Mouse (Mus musculus) neural tube, embryonic 11.5 days (tissue): ENCODE results near the gene Klhdc7a. TPM values are rescaled to one million over a fixed set of nuclear protein-coding genes. Genes with fewer than 3 reads are reported as not detected.
A peak's percentile ranks its signal among the peaks of the same experiment; 100 is the strongest.

Experiments used
- ATAC-seq: fragments of 200-750 bp; cut with Nextera tagmentation; 2 replicates; pipeline ENCODE4 v1.8.0; 2017; ENCODE audit warnings: moderate number of reproducible peaks, mild to moderate bottlenecking, moderate TSS enrichment, moderate library complexity; ENCODE audit not compliant: insufficient read depth, low FRiP score, low TSS enrichment
- DNase-seq: peaks from one replicate; pipeline ENCODE4 v3.0.0-alpha.2; 2015; ENCODE audit warnings: low spot score
- H3K27ac ChIP-seq: fragments of 300-500 bp; sonication (generic); 2 replicates; pipeline ENCODE4 v1.5.1; 2014; ENCODE audit warnings: low read depth, mild to moderate bottlenecking, low read length
- H3K27me3 ChIP-seq: fragments of 300-500 bp; sonication (generic); 2 replicates; pipeline ENCODE4 v1.6.1; 2014; ENCODE audit warnings: mild to moderate bottlenecking, low read length, mixed read lengths; ENCODE audit not compliant: control insufficient read depth, insufficient read depth
- H3K36me3 ChIP-seq: fragments of 300-500 bp; sonication (generic); 2 replicates; pipeline ENCODE4 v1.6.1; 2014; ENCODE audit warnings: mild to moderate bottlenecking, low read length, moderate library complexity, mixed read lengths; ENCODE audit not compliant: control insufficient read depth, insufficient read depth
- H3K4me1 ChIP-seq: fragments of 300-500 bp; sonication (generic); 2 replicates; pipeline ENCODE4 v1.6.1; 2014; ENCODE audit warnings: low read length, mixed read lengths; ENCODE audit not compliant: control insufficient read depth, insufficient read depth
- H3K4me2 ChIP-seq: fragments of 300-500 bp; sonication (generic); 2 replicates; pipeline ENCODE4 v1.6.1; 2014; ENCODE audit warnings: low read depth, mild to moderate bottlenecking, moderate library complexity
- H3K4me3 ChIP-seq: fragments of 300-500 bp; sonication (generic); 2 replicates; pipeline ENCODE4 v1.5.1; 2014; ENCODE audit warnings: low read depth, low read length
- H3K9ac ChIP-seq: fragments of 300-500 bp; sonication (generic); 2 replicates; pipeline ENCODE4 v1.6.1; 2014; ENCODE audit warnings: mild to moderate bottlenecking, low read length
- H3K9me3 ChIP-seq: fragments of 300-500 bp; sonication (generic); 2 replicates; pipeline ENCODE4 v1.6.1; 2016; ENCODE audit warnings: low read length; ENCODE audit not compliant: control insufficient read depth
- WGBS: fragments of 180-500 bp; shearing (Covaris S2); extraction: QIAGEN DNeasy Blood & Tissue Kit; methylation state at CpG from one replicate; pipeline ENCODE4 v1.1.7; 2014; 5-methylcytosine and 5-hydroxymethylcytosine counted together
- polyA plus RNA-seq: library from polyadenylated mRNA; unstranded; fragments of >200 nt; fragmentation: Nextera tagmentation; extraction: Ambion mirVana; gene quantifications from 2 replicates; pipeline ENCODE4 v1.2.1, GENCODE M21; 2014

Klhdc7a gene
- polyA plus RNA-seq, 1 experiment from 2014 or later, result 0.03 TPM

DNA sequence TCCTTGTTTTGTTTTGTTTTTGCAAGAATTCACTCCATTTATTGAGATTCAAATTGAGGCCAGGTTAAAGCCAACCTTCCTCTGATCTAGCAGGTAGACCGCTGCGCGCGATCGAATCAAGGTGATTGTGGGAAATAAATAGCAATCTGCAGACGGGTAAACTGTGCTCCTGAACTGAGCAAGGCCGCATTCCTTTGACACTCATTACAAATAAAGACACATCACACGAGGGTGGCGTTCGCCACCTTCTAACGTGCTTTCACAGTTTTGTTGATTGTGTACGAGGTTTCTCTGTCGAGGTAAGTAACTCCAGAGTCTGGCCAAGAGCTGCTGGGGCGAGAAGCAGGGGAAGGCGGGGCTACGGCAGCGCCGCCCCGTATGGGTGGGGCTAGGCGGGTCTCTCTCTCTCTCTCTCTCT, 17.4 kb downstream of the Klhdc7a start:
- H3K27ac ChIP-seq, result no peak overlapping the region
- DNase-seq, result peak; percentile 70
- under 1% methylated on average over 20 of the region's 20 CpGs for WGBS
- H3K4me1 ChIP-seq, result 0 out of 2 replicates have a peak, but pooled peaks cover 3% of the 10 kb centered on the region
- no peaks in the 10 kb centered on the region for H3K36me3 ChIP-seq
- H3K9ac ChIP-seq, result no peak overlapping the region
- ATAC-seq, result no peak
- peak overlapping the region; percentile 32 for H3K4me2 ChIP-seq
- H3K27me3 ChIP-seq, result no peaks in the 10 kb centered on the region
- no peaks in the 10 kb centered on the region for H3K9me3 ChIP-seq
- 0 out of 2 replicates have a peak overlapping the region, but pooled peaks have one; percentile 1 for H3K4me3 ChIP-seq

DNA sequence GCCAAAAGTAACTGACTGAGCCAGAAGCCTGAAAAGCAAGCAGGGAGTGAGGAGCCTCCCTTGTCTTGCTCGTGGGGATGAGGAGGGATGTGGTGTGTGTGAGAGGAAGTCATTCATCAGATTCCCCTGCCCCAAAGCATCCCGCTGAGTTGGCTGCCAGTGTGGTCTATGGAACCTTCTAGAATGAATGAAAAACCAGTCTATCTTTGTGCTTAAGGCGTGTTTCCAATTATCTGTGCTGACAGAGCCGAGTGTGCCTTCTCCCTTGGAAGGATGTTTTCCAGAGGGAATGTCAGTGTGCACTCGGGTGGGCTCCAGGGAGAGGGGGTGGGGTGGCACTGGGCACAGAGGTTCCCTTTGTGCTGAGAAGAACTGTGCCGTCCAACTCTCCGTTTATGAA, 19.2 kb downstream of the Klhdc7a start:
- 20% methylated on average over 7 of the region's 7 CpGs for WGBS
- 0 out of 2 replicates have a peak, but pooled peaks cover 3% of the 10 kb centered on the region for H3K4me1 ChIP-seq
- H3K4me2 ChIP-seq, result no peak overlapping the region
- H3K4me3 ChIP-seq, result no peak overlapping the region
- H3K9ac ChIP-seq, result no peak overlapping the region
- H3K27me3 ChIP-seq, result no peaks in the 10 kb centered on the region
- no peak for ATAC-seq
- no peaks in the 10 kb centered on the region for H3K36me3 ChIP-seq
- peak; percentile 50 for DNase-seq
- H3K27ac ChIP-seq, result no peak overlapping the region; the same call in 1 of the 2 replicates
- no peaks in the 10 kb centered on the region for H3K9me3 ChIP-seq

DNA sequence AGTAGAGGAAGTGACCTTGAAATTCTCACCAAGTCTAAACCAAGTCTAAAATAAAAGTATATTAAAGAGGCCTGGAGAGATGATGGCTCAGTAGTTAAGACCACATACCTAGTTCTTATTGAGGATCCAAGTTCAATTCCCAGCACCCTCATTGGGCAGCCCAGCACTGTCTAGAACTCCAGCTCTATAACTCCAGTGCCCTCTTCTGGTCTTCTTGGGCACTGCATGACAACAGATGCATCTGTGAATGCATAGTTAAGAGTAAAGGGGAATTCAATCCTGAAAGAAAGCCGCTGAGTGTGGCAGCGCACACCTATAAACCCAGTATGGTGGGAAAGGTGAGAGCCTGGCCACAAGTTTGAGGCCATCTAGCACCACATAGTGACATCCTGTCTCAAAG, 20.5 kb downstream of the Klhdc7a start:
- no peak overlapping the region for H3K4me3 ChIP-seq
- ATAC-seq, result no peak
- DNase-seq, result no peak
- 95% methylated on average over 2 of the region's 2 CpGs for WGBS
- H3K36me3 ChIP-seq, result no peaks in the 10 kb centered on the region
- no peaks in the 10 kb centered on the region for H3K9me3 ChIP-seq
- H3K27me3 ChIP-seq, result no peaks in the 10 kb centered on the region
- H3K4me2 ChIP-seq, result no peak overlapping the region
- 0 out of 2 replicates have a peak, but pooled peaks cover 3% of the 10 kb centered on the region for H3K4me1 ChIP-seq
- no peak overlapping the region for H3K9ac ChIP-seq
- no peak overlapping the region for H3K27ac ChIP-seq

DNA sequence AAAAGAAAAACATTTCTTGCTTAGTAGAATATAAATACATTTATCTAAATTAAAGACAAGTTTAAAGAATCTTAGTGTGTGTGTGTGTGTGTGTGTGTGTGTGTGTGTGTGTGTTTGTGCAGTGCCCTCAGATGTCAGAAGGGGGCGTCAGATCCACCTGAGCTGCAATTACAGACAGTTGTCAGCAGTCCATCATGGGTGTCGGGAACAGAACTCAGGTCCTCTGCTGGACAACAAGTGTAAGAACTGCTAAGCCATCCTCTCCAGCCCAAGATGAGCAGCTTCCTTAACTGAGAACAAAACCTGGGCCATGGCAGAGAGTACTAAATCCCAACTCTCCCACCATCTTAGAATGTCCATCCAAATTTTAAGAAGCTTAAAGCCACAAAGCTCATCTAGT, 26.0 kb downstream of the Klhdc7a start:
- Histone ChIP-seq H3K4me3 (no peak overlapping the region), H3K9ac (no peak overlapping the region), H3K36me3 (no peaks in the 10 kb centered on the region), H3K4me1 (no peaks in the 10 kb centered on the region), H3K9me3 (no peaks in the 10 kb centered on the region), H3K4me2 (no peak overlapping the region), H3K27ac (no peak overlapping the region), H3K27me3 (no peaks in the 10 kb centered on the region)
- ATAC-seq (no peak), DNase-seq (no peak)
- WGBS, result 87% methylated on average over 2 of the region's 2 CpGs

DNA sequence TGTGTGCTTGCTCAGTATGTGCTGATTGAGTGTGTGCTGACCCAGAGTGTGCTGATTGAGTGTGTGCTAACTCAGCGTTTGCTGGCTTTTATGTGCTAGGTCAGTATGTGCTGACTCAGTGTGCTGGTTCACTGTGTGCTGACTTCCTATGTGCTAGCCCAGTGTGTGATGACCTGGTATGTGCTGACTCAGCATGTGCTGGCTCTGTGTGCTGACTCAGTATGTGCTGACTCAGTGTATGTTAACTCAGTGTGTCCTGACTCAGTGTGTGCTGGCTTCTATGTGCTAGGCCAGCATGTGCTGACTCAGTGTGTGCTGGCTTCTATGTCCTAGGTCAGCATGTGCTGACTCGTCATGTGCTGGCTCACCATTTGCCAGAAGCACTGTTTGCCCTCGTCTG, 32.3 kb downstream of the Klhdc7a start:
- ATAC-seq (no peak), DNase-seq (no peak)
- Histone ChIP-seq H3K27me3 (no peaks in the 10 kb centered on the region), H3K4me2 (no peak overlapping the region), H3K27ac (no peak overlapping the region), H3K9ac (no peak overlapping the region), H3K4me3 (no peak overlapping the region), H3K36me3 (no peaks in the 10 kb centered on the region), H3K9me3 (no peaks in the 10 kb centered on the region), H3K4me1 (peaks cover 4% of the 10 kb centered on the region; the same call in 1 of the 2 replicates)
- whole genome bisulfite sequencing, result 77% methylated on average over 3 of the region's 3 CpGs

DNA sequence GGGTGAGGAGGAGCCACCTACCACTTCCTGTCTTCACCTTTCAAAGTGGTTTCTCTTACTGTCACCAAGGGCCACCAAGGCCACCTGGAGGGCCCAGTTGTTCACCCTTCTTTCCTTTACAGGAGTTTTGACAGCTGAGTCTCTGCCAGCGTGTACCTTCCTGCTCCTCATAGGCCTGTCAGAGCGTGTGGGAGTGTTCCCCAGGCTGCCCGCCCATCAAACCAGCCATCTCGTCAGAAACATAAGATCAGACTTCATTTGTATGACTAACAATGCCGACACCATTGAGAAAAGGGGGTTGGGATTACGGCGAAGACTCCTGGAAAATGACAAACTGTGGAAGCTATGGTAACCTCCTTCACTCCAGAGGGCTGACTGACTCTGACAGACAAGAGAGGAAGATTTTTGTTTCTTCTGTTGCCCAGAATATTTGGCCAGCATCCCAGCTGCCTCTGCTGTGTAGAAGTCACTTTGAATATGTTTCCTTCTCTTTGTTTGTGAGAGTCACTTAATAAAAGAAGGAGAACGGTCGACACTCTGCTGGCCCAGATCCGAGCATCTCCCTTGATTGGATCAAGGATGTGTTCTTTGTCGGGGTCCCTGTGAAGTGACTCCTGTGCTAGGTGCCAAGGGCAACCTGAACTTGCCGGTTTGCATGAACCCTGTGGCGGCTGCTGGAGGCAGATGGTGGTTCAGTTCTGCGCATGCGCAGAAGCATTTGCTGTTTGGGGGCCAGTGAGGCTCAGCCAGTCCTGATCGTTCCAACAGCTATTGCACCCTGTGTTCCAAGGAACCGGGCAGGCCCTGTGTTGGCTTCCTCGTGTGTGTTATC, 34.6 kb downstream of the Klhdc7a start:
- no peak overlapping the region for H3K4me3 ChIP-seq
- no peak overlapping the region for H3K27ac ChIP-seq
- no peaks in the 10 kb centered on the region for H3K9me3 ChIP-seq
- peak; percentile 16 for DNase-seq
- no peak overlapping the region for H3K9ac ChIP-seq
- no peak overlapping the region for H3K4me2 ChIP-seq
- no peaks in the 10 kb centered on the region for H3K27me3 ChIP-seq
- H3K4me1 ChIP-seq, result peaks cover 4% of the 10 kb centered on the region; the same call in 1 of the 2 replicates
- H3K36me3 ChIP-seq, result no peaks in the 10 kb centered on the region
- 82% methylated on average over 18 of the region's 18 CpGs for WGBS
- ATAC-seq, result no peak

DNA sequence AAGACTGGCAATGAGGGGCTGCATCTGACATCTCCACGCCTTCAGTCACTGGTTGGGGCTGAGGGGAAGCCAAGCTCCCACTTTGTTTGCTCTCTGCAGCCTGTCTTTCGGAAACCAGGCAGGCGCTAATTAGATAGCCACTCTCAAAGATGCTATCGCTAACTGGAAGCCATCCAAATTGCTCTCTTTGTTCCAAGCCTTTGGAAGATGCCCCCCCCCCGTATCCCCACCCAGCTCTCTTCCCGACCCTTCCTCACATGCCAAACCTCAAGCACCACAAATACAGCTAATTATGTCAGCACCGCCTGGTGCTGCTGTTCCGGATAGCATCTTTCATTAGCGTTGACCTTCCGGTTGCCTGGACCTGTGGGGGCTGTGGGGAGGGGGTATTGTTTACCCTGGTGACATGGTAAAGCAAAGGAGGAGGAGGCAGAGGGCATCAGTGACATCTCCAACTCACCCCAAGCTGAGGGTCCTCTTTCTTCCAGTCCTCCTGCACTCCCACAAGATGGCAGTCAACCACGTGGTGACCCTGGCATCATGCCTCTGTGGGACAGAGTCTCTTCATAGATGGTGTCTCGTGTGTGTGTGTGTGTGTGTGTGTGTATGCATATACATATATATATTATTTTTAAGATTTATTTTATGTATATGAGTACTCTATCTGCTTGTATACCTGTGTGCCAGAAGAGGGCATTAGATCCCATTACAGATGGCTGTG, 35.9 kb downstream of the Klhdc7a start:
- Histone ChIP-seq H3K9ac (no peak overlapping the region), H3K27me3 (no peaks in the 10 kb centered on the region), H3K4me1 (peaks cover 4% of the 10 kb centered on the region; the same call in 1 of the 2 replicates), H3K4me3 (no peak overlapping the region), H3K9me3 (no peaks in the 10 kb centered on the region), H3K27ac (no peak overlapping the region), H3K36me3 (no peaks in the 10 kb centered on the region), H3K4me2 (no peak overlapping the region)
- 42% methylated on average over 12 of the region's 12 CpGs for WGBS
- DNase-seq, result peak; percentile 19
- no peak for ATAC-seq

DNA sequence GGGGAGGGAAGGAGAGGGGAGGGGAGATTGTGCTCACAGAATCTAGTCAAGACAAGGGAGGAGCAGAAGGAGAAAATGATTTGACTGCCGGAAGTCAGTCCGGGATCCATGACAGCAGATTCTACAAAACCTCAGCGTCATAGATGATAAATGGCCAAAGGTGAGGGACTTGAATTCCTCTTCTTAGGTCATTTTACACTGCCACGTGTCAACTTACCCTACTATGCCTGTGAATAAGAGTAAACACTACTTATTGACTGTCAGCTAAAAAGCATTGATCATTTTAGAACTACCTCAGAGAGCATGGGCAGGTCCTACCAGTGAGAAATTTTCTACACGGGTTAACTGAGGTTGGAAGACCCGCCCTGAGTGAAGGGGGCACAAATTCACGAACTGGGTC, 36.9 kb downstream of the Klhdc7a start:
- Histone ChIP-seq H3K9me3 (no peaks in the 10 kb centered on the region), H3K4me2 (no peak overlapping the region), H3K4me3 (no peak overlapping the region), H3K4me1 (peaks cover 4% of the 10 kb centered on the region; the same call in 1 of the 2 replicates), H3K27me3 (no peaks in the 10 kb centered on the region), H3K27ac (no peak overlapping the region), H3K9ac (no peak overlapping the region), H3K36me3 (no peaks in the 10 kb centered on the region)
- ATAC-seq (no peak), DNase-seq (no peak)
- 54% methylated on average over 7 of the region's 7 CpGs for WGBS
